Mouse (Mus musculus) embryonic facial prominence, embryonic 12.5 days (tissue): ENCODE data around the gene Nubp2. TPM values are rescaled to one million over a fixed set of nuclear protein-coding genes. Genes with fewer than 3 reads are reported as not detected.

Experiments
- ATAC-seq: fragments of 200-750 bp; cut with Nextera tagmentation; 2 replicates; pipeline ENCODE4 v1.8.0; 2017; ENCODE audit not compliant: insufficient number of reproducible peaks, insufficient read depth, low FRiP score, low TSS enrichment
- H3K27ac ChIP-seq: fragments of 300-500 bp; sonication (generic); 2 replicates; pipeline ENCODE4 v1.5.1; 2016; ENCODE audit warnings: mild to moderate bottlenecking
- H3K27me3 ChIP-seq: fragments of 300-500 bp; sonication (generic); 2 replicates; pipeline ENCODE4 v1.6.1; 2016; ENCODE audit warnings: mild to moderate bottlenecking, moderate library complexity
- H3K36me3 ChIP-seq: fragments of 300-500 bp; sonication (generic); 2 replicates; pipeline ENCODE4 v1.6.1; 2016; ENCODE audit warnings: mild to moderate bottlenecking
- H3K4me1 ChIP-seq: fragments of 300-500 bp; sonication (generic); 2 replicates; pipeline ENCODE4 v1.6.1; 2016
- H3K4me2 ChIP-seq: fragments of 300-500 bp; sonication (generic); replicated peaks from 2 replicates; pipeline ENCODE4 v1.6.1; 2016; ENCODE audit warnings: mild to moderate bottlenecking, moderate library complexity
- H3K4me3 ChIP-seq: fragments of 300-500 bp; sonication (generic); 2 replicates; pipeline ENCODE4 v1.5.1; 2016; ENCODE audit warnings: mild to moderate bottlenecking
- H3K9ac ChIP-seq: fragments of 300-500 bp; sonication (generic); 2 replicates; pipeline ENCODE4 v1.6.1; 2016; ENCODE audit warnings: mild to moderate bottlenecking, moderate library complexity
- H3K9me3 ChIP-seq: fragments of 300-500 bp; sonication (generic); 2 replicates; pipeline ENCODE4 v1.6.1; 2016; ENCODE audit warnings: mild to moderate bottlenecking, moderate library complexity
- WGBS: fragments of 180-500 bp; shearing (Covaris S2); methylation state at CpG from one replicate; pipeline ENCODE4 v1.1.7; 2016; 5-methylcytosine and 5-hydroxymethylcytosine counted together
- polyA plus RNA-seq: library from polyadenylated mRNA; unstranded; fragments of >200 nt; fragmentation: Nextera tagmentation; extraction: Ambion mirVana; gene quantifications from 2 replicates; pipeline ENCODE4 v1.2.1, GENCODE M21; 2016

The Nubp2 gene
- polyA plus RNA-seq, 1 experiment from 2014 or later: 49.7 TPM

DNA sequence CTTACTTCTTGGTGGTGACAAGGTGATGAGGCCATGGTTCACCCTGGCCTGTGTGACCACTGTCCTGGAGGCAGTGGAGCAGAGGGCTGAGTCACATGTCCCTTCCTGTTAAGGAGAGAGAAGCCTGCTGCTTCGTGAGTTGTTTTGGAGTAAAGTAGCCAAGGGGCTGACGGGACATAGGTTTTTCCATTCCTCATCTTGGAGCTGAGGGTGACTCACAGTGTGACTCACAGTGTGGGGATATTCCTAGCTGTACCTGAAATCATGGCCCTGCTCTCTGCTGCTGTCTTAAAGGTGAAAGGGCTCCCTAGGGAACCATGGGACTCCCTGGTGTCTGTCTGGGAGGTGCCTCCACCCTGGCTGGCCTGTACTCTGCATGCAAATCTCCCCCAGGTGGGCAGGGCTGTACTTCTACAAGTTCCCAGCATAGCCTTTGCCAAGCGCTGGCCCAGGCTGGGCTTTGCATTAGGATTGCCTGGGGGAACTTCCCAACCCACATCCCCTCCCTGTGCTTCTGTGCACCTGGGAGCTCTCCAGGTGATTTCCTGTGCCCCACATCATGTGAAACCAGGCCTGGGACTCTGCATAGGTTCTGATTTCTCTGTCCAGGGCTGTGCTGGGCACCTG is 30.2 kb downstream of the Nubp2 start:
- H3K4me3 ChIP-seq: no peak overlapping the region
- H3K27ac ChIP-seq: no peak overlapping the region
- H3K9me3 ChIP-seq: no peaks in the 10 kb centered on the region
- peaks cover 4% of the 10 kb centered on the region for H3K4me1 ChIP-seq
- peaks cover 9% of the 10 kb centered on the region; the same call in 1 of the 2 replicates for H3K27me3 ChIP-seq
- H3K36me3 ChIP-seq: peaks cover 34% of the 10 kb centered on the region
- H3K9ac ChIP-seq: no peak overlapping the region
- ATAC-seq: no peak
- 81% methylated on average over 3 of the region's 3 CpGs for WGBS
- no peak overlapping the region for H3K4me2 ChIP-seq

DNA sequence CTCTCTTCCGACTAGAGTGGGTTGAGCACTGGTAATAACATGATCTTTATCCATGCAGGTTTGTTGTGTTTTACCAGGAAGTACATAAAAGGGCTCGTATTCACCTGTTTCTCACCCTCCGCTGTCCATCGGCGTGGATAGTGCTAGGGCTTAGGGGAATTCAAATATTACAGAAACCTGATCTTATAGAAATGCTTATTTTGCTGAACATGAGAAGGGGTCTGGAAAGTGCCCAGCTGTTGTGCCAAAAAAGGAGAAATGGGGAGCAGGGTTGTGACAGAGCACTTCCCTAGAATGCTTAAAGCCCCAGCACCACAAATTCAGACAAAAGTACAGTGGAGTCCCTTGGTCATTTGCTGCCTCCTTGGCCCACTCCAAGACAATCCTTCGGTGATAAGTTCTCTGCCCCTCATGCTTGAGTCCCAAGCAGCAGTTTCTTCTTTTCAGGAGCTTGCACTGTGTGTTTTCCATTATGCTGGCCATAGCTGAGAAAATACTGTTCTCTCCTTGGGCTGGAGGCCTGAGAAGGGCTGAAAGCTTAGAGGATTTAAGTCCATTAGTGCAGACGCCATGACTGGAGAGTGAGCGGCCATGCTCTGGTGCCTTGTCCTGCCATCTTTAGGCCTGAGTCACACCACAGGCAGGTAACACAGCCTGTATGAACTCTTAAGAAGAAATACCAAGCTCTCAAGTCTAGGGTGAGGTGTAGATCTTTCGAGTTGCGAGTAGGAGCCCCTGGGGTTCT is 34.6 kb downstream of the Nubp2 start:
- Histone ChIP-seq H3K27me3 (peaks cover 10% of the 10 kb centered on the region; the same call in 1 of the 2 replicates), H3K4me2 (peak overlapping the region; percentile 87), H3K4me1 (peaks cover 14% of the 10 kb centered on the region), H3K9ac (peak overlapping the region; percentile 66; the same call in 1 of the 2 replicates), H3K4me3 (peak overlapping the region; percentile 77), H3K27ac (no peak overlapping the region), H3K36me3 (peaks cover 18% of the 10 kb centered on the region), H3K9me3 (no peaks in the 10 kb centered on the region)
- 78% methylated on average over 10 of the region's 10 CpGs for WGBS
- ATAC-seq: no peak

DNA sequence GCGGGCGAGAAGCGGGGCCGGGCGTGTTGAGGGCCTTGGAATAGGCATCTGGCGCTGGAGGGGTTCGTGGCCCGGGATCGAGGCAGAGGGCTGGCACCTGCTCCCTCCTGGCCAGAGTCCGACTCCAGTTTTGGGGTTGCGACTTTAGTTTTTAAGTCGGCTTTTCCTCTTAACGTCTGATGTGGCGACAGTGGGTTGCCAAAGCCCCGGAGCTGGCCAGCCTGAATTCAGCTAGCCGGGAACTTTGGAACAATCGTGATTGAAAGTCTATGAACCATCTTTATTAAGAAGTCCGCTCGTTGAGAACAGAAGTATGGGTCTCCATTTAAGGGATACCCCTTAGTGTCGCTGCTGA is 35.4 kb downstream of the Nubp2 start:
- WGBS: 2% methylated on average over 20 of the region's 20 CpGs
- no peak overlapping the region for H3K27ac ChIP-seq

DNA sequence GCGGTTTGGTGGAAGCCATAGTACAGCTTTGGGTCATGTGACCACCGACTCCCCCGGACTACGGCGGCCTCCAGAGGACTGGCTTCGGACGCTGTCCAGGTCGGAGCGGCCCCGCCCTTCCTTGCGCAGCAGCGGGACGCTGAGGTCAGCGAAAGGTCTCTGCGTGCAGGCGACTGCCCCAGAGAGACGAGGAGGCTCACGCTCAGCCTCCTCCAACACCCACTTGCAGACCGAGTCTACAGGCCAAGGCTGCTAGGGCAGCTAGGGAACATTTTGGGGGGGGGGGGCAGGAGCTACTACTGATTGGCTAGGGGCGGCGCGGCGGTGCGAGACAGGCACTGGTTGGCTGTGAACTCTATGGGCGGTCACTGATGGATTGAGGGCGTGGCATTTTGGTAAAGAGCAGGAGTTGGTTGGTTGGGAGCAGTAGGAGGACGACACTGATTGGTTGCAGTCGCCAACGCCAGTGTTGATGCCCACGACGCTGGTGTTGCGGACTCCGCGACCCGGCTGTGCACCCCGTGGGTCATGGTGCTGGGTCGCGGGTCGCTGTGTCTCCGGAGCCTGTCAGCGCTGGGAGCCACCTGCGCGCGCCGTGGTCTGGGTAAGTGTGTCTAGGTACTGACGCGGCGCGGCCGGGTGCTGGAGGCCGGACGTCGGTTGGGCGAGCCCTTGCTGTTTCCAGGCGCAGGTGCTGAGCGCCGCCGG is 35.9 kb downstream of the Nubp2 start, which contains the start of gene Fahd1:
Gene Fahd1 (minus strand): TSS at position 300 of the 708 bp plus-strand sequence.
- peak within 1 kb of the TSS; percentile 87 for H3K4me2 ChIP-seq
- peak within 1 kb of the TSS; percentile 66 for H3K9ac ChIP-seq
- ATAC-seq: peak; percentile 100
- H3K9me3 ChIP-seq: no peaks in the 10 kb centered on the region
- H3K27ac ChIP-seq: peak within 1 kb of the TSS; percentile 87
- H3K36me3 ChIP-seq: peaks cover 13% of the 10 kb centered on the region
- WGBS: under 1% methylated on average over 58 of the region's 58 CpGs
- H3K4me3 ChIP-seq: peak within 1 kb of the TSS; percentile 77
- H3K4me1 ChIP-seq: peaks cover 14% of the 10 kb centered on the region
- peaks cover 10% of the 10 kb centered on the region; the same call in 1 of the 2 replicates for H3K27me3 ChIP-seq

More for the DNA sequence above, 35.4 kb downstream of the Nubp2 start:
- Histone ChIP-seq H3K27me3 (peaks cover 10% of the 10 kb centered on the region; the same call in 1 of the 2 replicates), H3K36me3 (peaks cover 13% of the 10 kb centered on the region), H3K9ac (peak overlapping the region; percentile 66), H3K4me1 (peaks cover 14% of the 10 kb centered on the region), H3K4me2 (peak overlapping the region; percentile 87), H3K9me3 (no peaks in the 10 kb centered on the region), H3K4me3 (peak overlapping the region; percentile 77)
- ATAC-seq: no peak

DNA sequence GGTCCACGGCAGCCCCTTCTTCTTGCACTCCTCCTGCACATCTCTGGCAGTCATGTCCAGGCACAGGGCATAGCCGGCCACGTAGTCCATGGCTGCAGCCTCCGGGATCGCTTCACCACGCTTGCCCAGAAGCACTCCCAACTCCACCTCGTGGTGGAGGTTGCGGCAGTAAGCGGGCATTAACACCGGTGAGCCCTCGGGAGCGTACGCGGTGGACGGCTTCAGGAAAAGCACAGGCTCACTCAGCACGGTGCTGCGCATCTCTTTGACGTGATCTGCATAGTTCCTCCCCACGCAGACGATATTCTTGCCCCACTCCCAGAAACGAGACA is 36.5 kb downstream of the Nubp2 start:
- Histone ChIP-seq H3K27me3 (peaks cover 10% of the 10 kb centered on the region; the same call in 1 of the 2 replicates), H3K36me3 (peaks cover 13% of the 10 kb centered on the region), H3K9ac (peak overlapping the region; percentile 58), H3K4me2 (peak overlapping the region; percentile 87), H3K4me1 (peaks cover 14% of the 10 kb centered on the region), H3K9me3 (no peaks in the 10 kb centered on the region), H3K27ac (peak overlapping the region; percentile 87), H3K4me3 (peak overlapping the region; percentile 77)
- peak; percentile 54 for ATAC-seq
- under 1% methylated on average over 21 of the region's 21 CpGs for WGBS

DNA sequence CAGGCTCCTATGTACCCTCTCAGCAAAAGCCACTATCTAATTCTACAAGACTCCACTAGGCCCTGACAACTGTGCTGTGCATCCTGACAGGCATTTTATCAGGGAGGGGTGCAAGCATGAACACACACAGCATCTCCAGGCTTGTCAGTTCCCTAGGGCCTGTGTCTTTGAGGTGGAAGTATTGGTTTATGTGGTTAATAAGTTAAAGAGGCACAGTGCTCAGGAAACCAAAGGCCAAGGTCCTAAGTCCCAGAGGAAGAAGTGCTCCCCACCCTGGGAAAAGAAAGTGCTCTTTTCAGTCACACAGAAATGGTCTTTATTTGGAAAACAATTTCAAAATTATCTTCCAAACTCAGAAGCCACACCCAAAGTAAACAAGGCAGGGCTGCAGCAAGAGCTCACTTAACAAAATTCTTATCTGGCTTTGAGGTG is 37.5 kb downstream of the Nubp2 start:
- H3K27ac ChIP-seq: no peak overlapping the region
- H3K9me3 ChIP-seq: no peaks in the 10 kb centered on the region
- peaks cover 9% of the 10 kb centered on the region for H3K36me3 ChIP-seq
- H3K4me3 ChIP-seq: 0 out of 2 replicates have a peak overlapping the region, but pooled peaks have one; percentile 7
- no peak overlapping the region for H3K9ac ChIP-seq
- no peak for ATAC-seq
- H3K27me3 ChIP-seq: peaks cover 10% of the 10 kb centered on the region; the same call in 1 of the 2 replicates
- H3K4me1 ChIP-seq: peaks cover 14% of the 10 kb centered on the region
- H3K4me2 ChIP-seq: peak overlapping the region; percentile 87

DNA sequence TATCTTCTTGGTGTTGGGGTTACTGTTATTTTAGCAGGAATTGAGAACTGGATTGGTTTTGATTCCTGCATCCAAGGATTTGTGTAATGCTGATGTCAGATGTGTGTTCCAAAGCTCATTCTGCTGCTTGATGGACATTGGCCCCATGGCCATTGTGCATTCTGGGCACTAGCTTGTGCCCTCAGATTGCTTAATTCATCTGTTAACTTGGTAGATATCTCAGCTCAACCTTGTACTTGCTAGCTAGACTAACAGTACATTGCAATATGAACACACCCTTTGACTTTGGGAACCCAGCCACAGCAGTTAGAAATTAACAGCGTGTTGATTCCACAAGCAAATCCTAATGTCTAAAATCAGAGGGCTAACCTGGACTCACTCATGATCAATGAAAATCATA is 38.8 kb downstream of the Nubp2 start:
- no peaks in the 10 kb centered on the region for H3K9me3 ChIP-seq
- no peak overlapping the region for H3K9ac ChIP-seq
- no peak overlapping the region for H3K4me2 ChIP-seq
- no peak for ATAC-seq
- H3K27me3 ChIP-seq: peaks cover 10% of the 10 kb centered on the region; the same call in 1 of the 2 replicates
- H3K36me3 ChIP-seq: no peaks in the 10 kb centered on the region
- 95% methylated on average over 1 of the region's 1 CpGs for WGBS
- H3K27ac ChIP-seq: no peak overlapping the region
- H3K4me1 ChIP-seq: peaks cover 14% of the 10 kb centered on the region
- no peak overlapping the region for H3K4me3 ChIP-seq

DNA sequence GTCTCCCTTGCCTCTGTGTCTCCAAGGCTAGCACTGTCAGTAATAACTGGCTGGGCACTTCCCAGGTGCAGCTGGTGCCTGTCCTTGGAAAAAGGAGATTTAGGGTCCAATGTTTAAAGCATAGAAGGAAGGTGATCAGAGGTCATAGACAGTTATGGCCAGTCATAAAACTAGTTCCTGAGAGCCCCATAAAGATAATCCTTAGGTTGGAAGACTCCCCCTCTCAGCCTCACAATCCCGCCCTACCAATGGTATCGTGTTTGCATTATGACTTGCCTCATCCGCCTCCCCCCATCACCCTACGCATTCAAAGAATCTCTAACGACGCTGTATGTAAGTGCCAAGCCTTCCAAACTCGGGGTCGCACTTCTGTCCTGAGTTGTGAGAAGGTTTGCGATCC is 41.6 kb downstream of the Nubp2 start:
- no peak for ATAC-seq
- H3K4me3 ChIP-seq: no peak overlapping the region
- H3K9ac ChIP-seq: no peak overlapping the region
- no peak overlapping the region for H3K27ac ChIP-seq
- peaks cover 8% of the 10 kb centered on the region for H3K4me1 ChIP-seq
- 59% methylated on average over 9 of the region's 9 CpGs for WGBS
- no peaks in the 10 kb centered on the region for H3K36me3 ChIP-seq
- H3K4me2 ChIP-seq: no peak overlapping the region
- no peaks in the 10 kb centered on the region for H3K9me3 ChIP-seq
- no peaks in the 10 kb centered on the region for H3K27me3 ChIP-seq

DNA sequence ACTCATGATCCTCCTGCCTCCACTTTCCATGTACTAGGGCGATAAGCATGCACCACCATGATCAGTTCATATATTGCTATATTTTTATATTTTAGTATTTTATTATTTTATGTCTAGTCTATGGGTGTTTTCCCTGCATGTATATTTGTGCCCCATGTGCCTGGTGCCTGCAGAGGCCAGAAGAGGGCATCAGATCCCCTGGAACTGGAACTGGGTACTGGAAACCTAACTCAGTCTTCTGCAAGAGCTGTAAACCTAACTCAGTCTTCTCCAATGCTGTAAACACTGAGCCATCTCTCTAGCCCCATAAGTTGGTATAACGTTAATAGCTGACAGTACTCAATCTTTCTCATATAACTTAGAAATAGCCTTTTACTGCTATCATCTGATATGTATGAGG is 43.5 kb downstream of the Nubp2 start:
- Histone ChIP-seq H3K27me3 (no peaks in the 10 kb centered on the region), H3K4me1 (no peaks in the 10 kb centered on the region), H3K4me2 (no peak overlapping the region), H3K36me3 (no peaks in the 10 kb centered on the region), H3K27ac (no peak overlapping the region), H3K9ac (no peak overlapping the region), H3K9me3 (no peaks in the 10 kb centered on the region), H3K4me3 (no peak overlapping the region)
- WGBS: 58% methylated on average over 2 of the region's 2 CpGs
- no peak for ATAC-seq

DNA sequence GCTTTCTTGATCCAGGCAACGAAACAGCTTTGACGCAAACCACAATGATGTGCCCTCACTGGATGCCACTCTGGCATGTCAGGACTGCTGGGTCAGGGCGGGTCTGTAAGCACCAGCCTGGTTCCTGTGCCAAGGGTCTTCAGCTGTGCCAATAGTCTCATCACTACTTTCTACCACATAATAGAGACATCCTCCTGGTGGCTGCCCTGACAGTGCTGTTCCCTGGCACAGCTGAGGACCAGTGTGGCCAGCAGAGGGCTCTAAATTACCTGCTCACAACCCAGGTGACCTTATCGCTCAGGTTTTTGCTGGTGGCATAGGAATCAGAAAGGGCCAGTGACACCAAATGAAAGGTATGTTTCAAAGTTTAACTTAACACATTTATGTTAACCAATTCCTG is 45.0 kb downstream of the Nubp2 start:
- no peak overlapping the region for H3K9ac ChIP-seq
- WGBS: 53% methylated on average over 4 of the region's 4 CpGs
- H3K4me3 ChIP-seq: no peak overlapping the region
- no peak for ATAC-seq
- H3K4me2 ChIP-seq: no peak overlapping the region
- no peaks in the 10 kb centered on the region for H3K4me1 ChIP-seq
- H3K27ac ChIP-seq: no peak overlapping the region
- no peaks in the 10 kb centered on the region for H3K9me3 ChIP-seq
- H3K27me3 ChIP-seq: no peaks in the 10 kb centered on the region
- no peaks in the 10 kb centered on the region for H3K36me3 ChIP-seq

DNA sequence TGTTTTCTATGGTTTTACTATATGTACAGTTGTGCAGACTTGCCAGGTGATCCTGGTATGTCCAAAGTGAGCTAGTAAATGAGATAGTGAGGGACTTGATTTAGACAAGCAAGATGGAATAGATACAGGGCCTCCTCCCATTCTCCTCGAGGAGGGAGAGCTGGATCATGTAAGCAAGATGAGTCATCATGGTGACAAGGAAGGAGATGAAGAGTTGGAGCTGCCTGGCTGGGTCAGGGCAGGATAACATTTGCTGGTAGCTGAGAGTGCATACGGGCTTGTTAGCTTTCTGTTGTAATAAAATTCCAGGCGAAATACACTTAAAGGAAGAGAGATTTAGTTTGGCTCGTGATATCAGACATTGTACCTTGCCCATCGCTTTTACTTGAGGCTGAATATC is 45.8 kb downstream of the Nubp2 start:
- no peaks in the 10 kb centered on the region for H3K36me3 ChIP-seq
- H3K27ac ChIP-seq: no peak overlapping the region
- no peaks in the 10 kb centered on the region for H3K9me3 ChIP-seq
- ATAC-seq: no peak
- 66% methylated on average over 5 of the region's 5 CpGs for WGBS
- no peak overlapping the region for H3K4me3 ChIP-seq
- no peaks in the 10 kb centered on the region for H3K27me3 ChIP-seq
- H3K4me1 ChIP-seq: no peaks in the 10 kb centered on the region
- H3K9ac ChIP-seq: no peak overlapping the region
- H3K4me2 ChIP-seq: no peak overlapping the region
